Mouse (Mus musculus) Muller cell, postnatal 12 days (primary cell): ENCODE measurements around the gene Cdcp2.

Source experiments
- DNase-seq: peaks from one replicate; pipeline ENCODE4 v3.0.0-alpha.2; 2015; ENCODE audit errors: inconsistent ontology term

Cdcp2 gene

GRCm38 (mm10) chr4:107130534-107130933 lies 33.8 kb downstream of the Cdcp2 start:
- DNase-seq: no peak

- DNase-seq: no peak
Observed at GRCm38 (mm10) chr4:107134891-107135290, 38.2 kb downstream of the Cdcp2 start.

GRCm38 (mm10) chr4:107135663-107136062 lies 39.0 kb downstream of the Cdcp2 start:
- DNase-seq: no peak

DNA sequence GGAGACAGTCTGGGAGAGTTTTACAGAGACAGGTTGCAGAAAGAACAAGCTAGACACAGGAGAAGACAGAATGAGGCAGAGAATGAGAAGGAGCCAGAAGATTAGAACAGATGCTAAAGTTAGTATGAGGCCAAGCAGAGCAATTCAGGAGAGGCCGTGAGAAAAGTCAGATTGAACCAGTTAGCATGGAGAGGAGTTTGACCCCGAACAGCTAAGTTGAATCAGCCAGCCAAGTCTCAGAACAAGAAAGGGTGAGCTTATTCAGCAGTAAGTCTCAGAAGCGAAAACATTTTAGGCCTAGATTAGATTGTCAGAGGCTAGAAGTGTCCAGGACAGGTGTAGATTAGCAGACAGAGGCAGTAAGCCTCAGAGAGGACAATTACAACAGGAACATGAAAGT lies 39.8 kb downstream of the Cdcp2 start:
- no peak for DNase-seq

DNA sequence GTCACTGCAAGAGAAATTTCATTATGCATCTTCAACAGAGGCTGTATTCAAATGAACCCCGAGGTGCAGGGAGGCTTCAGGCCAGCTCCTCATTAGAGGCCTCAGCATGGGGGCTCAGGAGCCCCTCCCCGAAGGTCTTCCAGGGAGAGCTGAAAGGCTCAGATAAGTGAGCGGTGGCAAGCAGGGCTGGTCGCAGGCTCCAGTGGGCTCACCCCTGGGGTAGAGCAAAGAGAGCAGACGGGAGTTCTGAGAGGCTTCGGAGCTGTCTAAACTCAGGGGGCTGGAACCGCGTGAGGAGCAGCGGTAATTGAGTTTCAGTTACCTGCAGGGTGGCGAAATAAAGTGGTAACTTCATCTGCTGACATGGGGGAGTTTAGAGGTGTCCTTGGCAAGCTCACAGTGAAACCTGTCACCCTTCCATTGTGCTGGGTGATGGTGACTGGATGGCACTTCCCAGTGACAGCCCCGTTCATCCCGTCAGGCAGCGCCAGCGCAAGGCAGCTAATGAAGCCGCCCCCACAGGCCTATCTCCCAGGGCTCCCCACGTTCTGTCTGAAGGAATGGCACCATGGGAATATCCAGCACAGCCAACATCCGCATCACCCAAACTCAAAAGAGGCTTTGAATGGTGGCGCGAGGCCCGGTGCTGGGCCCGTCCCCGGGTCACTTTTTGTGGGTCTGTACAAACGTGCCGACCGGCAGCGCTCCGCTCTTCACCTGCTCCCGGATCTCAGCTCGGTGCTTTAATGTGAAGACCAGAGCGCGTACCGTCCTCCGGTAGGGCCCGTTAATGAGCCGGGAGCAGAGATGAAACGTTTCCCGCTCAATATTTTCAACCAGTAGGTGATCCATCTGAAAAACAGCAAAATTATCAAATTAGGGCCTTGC lies 42.5 kb downstream of the Cdcp2 start:
- no peak for DNase-seq

- DNase-seq: no peak
Observed at GRCm38 (mm10) chr4:107139836-107140631, 43.3 kb downstream of the Cdcp2 start.

DNA sequence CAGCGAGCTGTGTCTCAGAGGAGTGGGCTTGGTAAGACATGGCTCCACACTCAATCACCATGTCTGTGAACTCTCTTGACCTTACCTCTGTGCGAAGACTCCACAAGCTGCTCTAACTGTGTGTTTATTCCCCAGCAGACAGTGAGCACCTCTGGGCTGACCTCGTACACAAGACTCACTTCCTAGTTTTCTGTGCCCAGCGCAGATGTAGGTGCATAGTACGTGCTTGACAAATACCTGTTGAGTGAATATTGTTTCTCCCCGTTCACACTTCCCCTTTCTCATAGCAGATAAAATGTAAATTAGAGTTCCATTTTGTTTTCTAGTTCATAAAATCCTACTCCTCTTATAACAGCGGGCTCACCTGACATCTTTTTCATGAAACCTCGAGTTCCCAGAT lies 46.8 kb downstream of the Cdcp2 start:
- DNase-seq: no peak

DNA sequence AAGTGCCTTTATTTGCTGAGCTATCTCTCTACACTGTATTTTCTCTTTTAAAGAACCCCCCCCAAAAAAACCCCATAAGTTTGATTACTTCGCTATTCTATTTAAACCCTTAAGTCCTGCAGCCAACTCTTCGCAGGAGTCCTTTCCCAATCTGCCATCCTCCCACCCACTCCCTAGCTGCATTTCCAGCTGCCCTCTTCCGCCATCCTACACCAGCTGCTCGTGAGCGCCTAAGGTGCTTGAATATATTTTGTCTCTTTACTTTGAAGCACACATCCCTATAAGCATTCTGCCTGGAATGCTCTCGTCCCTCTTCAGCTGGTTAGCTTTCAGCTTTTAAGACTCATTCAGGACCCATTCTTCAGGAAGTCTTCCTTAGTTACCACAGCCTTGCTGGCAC lies 54.3 kb downstream of the Cdcp2 start:
- no peak for DNase-seq

- no peak for DNase-seq
Observed at GRCm38 (mm10) chr4:107152571-107152970, 55.9 kb downstream of the Cdcp2 start.

GRCm38 (mm10) chr4:107156983-107157401 lies 60.3 kb downstream of the Cdcp2 start:
- no peak for DNase-seq

- no peak for DNase-seq
Observed at GRCm38 (mm10) chr4:107159166-107159773, 62.6 kb downstream of the Cdcp2 start.

DNA sequence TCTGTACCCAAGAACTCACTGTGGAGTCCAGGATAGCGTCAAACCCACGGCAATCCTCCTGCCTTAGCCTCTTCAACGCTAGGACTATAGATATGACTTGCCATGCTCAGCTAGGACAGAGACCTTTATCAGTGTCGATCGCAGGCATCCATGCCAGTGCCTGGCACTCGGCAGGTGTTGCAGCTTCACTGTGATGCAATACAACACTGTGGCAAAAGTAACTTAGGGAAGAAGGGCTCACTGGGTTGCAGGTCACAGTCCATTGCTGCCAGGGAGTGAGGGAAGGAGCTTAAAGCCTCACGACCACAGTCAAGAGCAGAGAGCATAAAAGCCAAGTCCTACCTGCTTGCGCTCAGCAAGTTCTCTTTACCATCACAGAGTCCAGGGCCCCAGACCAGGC lies 63.5 kb downstream of the Cdcp2 start:
- DNase-seq: no peak
